Mouse (Mus musculus) CD8-positive naive resting alpha-beta T cell, adult 2 months (primary cell): Measurements from ENCODE around the gene Hbb-bh1.
"Not testable (repeated sequence)": the region's sequence is repeated elsewhere in the genome, so short reads cannot be mapped to it uniquely, and the experiment has no call there.

ENCODE experiments used
- DNase-seq, 2 experiments: peaks; one replicate each; pipeline ENCODE4 v3.0.0; 2022; ENCODE audit warnings: low read depth in 2 of 2, low spot score in 2 of 2

Hbb-bh1 gene

GRCm38 (mm10) chr7:103843034-103843433, at the start of gene Hbb-bh1:
Hbb-bh1 (minus strand) TSS chr7:103843164.
- DNase-seq = no peak

GRCm38 (mm10) chr7:103886152-103886551, 43.2 kb upstream of the Hbb-bh1 start, which contains the start of gene Olfr66:
Olfr66 (minus strand) TSS chr7:103886252.
- no peak for DNase-seq

- no peak for DNase-seq
Measured at GRCm38 (mm10) chr7:103877093-103877492, 34.1 kb upstream of the Hbb-bh1 start.

- no peak for DNase-seq
Measured at GRCm38 (mm10) chr7:103874451-103874850, 31.5 kb upstream of the Hbb-bh1 start.

GRCm38 (mm10) chr7:103873064-103873463, 30.1 kb upstream of the Hbb-bh1 start:
- no peak for DNase-seq

- DNase-seq = no peak
Measured at GRCm38 (mm10) chr7:103870667-103871066, 27.7 kb upstream of the Hbb-bh1 start.

GRCm38 (mm10) chr7:103865716-103866115, 22.8 kb upstream of the Hbb-bh1 start:
- no peak for DNase-seq

GRCm38 (mm10) chr7:103861531-103861930, 18.6 kb upstream of the Hbb-bh1 start:
- DNase-seq = no peak

GRCm38 (mm10) chr7:103860855-103861254, 17.9 kb upstream of the Hbb-bh1 start:
- DNase-seq = no peak

GRCm38 (mm10) chr7:103859076-103859475, 16.1 kb upstream of the Hbb-bh1 start:
- DNase-seq = no peak

GRCm38 (mm10) chr7:103854669-103855068, 11.7 kb upstream of the Hbb-bh1 start:
- no peak for DNase-seq

GRCm38 (mm10) chr7:103853090-103853489, 10.1 kb upstream of the Hbb-bh1 start, which contains the start of gene Hbb-y:
Hbb-y (minus strand) TSS chr7:103853216.
- no peak for DNase-seq

- DNase-seq = no peak
Measured at GRCm38 (mm10) chr7:103844525-103845325, 1.8 kb upstream of the Hbb-bh1 start.

GRCm38 (mm10) chr7:103840268-103840667, 2.7 kb downstream of the Hbb-bh1 start, which contains the start of gene Hbb-bh2:
Hbb-bh2 (minus strand) TSS chr7:103840520.
- DNase-seq = no peak

- no peak for DNase-seq
Measured at GRCm38 (mm10) chr7:103827808-103828207, 15.2 kb downstream of the Hbb-bh1 start, which contains the start of gene Hbb-bs. Hbb-bs (minus strand) TSS chr7:103828096.

- DNase-seq = not testable (repeated sequence)
Measured at GRCm38 (mm10) chr7:103827139-103827538, 15.8 kb downstream of the Hbb-bh1 start.

GRCm38 (mm10) chr7:103826255-103826887, 16.6 kb downstream of the Hbb-bh1 start:
- DNase-seq = no peak

- DNase-seq = no peak
Measured at GRCm38 (mm10) chr7:103825536-103826254, 17.3 kb downstream of the Hbb-bh1 start.

- DNase-seq = no peak
Measured at GRCm38 (mm10) chr7:103824597-103824996, 18.4 kb downstream of the Hbb-bh1 start.

- not testable (repeated sequence) for DNase-seq
Measured at GRCm38 (mm10) chr7:103815085-103815484, 27.9 kb downstream of the Hbb-bh1 start.

- DNase-seq = no peak
Measured at GRCm38 (mm10) chr7:103813766-103814165, 29.2 kb downstream of the Hbb-bh1 start, which contains the start of gene Hbb-bt. Hbb-bt (minus strand) TSS chr7:103813996.
